Mouse (Mus musculus) spleen, embryonic (tissue): Measurements from ENCODE around the gene Pard3b.

ENCODE experiments used
- CTCF ChIA-PET: fragments of 350-600 bp; sonication (Branson Sonifier 250); formaldehyde crosslinking; loops from one replicate; lab custom pipeline; 2022; lab: Charles Lee

The Pard3b gene

GRCm38 (mm10) chr1:62384241-62384640 lies 745.6 kb downstream of the Pard3b start:
- CTCF ChIA-PET, result no interaction called here

GRCm38 (mm10) chr1:62388013-62388412 lies 749.4 kb downstream of the Pard3b start:
- CTCF ChIA-PET, result no interaction called here

- CTCF ChIA-PET, result no interaction called here
Measured at GRCm38 (mm10) chr1:62392863-62393262, 754.2 kb downstream of the Pard3b start.

GRCm38 (mm10) chr1:62394555-62394954 lies 755.9 kb downstream of the Pard3b start:
- CTCF ChIA-PET, result no interaction called here

GRCm38 (mm10) chr1:62398261-62398660 lies 759.6 kb downstream of the Pard3b start:
- CTCF ChIA-PET, result interaction anchor here (0.6 kb wide), 1 partner anchor 74 kb away, joined by 6 read pairs; no protein-coding TSS in a partner anchor

- CTCF ChIA-PET, result interaction anchor here (0.6 kb wide), 1 partner anchor 74 kb away, joined by 6 read pairs; no protein-coding TSS in a partner anchor
Measured at GRCm38 (mm10) chr1:62398738-62399137, 760.1 kb downstream of the Pard3b start.

GRCm38 (mm10) chr1:62405061-62405460 lies 766.4 kb downstream of the Pard3b start:
- CTCF ChIA-PET, result no interaction called here

- CTCF ChIA-PET, result no interaction called here
Measured at GRCm38 (mm10) chr1:62411368-62411767, 772.7 kb downstream of the Pard3b start.

- CTCF ChIA-PET, result no interaction called here
Measured at GRCm38 (mm10) chr1:62412019-62412418, 773.4 kb downstream of the Pard3b start.

- CTCF ChIA-PET, result no interaction called here
Measured at GRCm38 (mm10) chr1:62412988-62413387, 774.4 kb downstream of the Pard3b start.

- CTCF ChIA-PET, result no interaction called here
Measured at GRCm38 (mm10) chr1:62414521-62414920, 775.9 kb downstream of the Pard3b start.

- CTCF ChIA-PET, result no interaction called here
Measured at GRCm38 (mm10) chr1:62416627-62417374, 778.2 kb downstream of the Pard3b start.

GRCm38 (mm10) chr1:62422896-62423650 lies 784.4 kb downstream of the Pard3b start:
- CTCF ChIA-PET, result no interaction called here

GRCm38 (mm10) chr1:62425369-62425768 lies 786.7 kb downstream of the Pard3b start:
- CTCF ChIA-PET, result no interaction called here

GRCm38 (mm10) chr1:62428736-62429135 lies 790.1 kb downstream of the Pard3b start:
- CTCF ChIA-PET, result no interaction called here

- CTCF ChIA-PET, result no interaction called here
Measured at GRCm38 (mm10) chr1:62429333-62430182, 790.9 kb downstream of the Pard3b start.

- CTCF ChIA-PET, result no interaction called here
Measured at GRCm38 (mm10) chr1:62431054-62431453, 792.4 kb downstream of the Pard3b start.

- CTCF ChIA-PET, result no interaction called here
Measured at GRCm38 (mm10) chr1:62433891-62434290, 795.3 kb downstream of the Pard3b start.

GRCm38 (mm10) chr1:62435844-62436243 lies 797.2 kb downstream of the Pard3b start:
- CTCF ChIA-PET, result no interaction called here

- CTCF ChIA-PET, result no interaction called here
Measured at GRCm38 (mm10) chr1:62436304-62436703, 797.7 kb downstream of the Pard3b start.

GRCm38 (mm10) chr1:62437493-62437892 lies 798.9 kb downstream of the Pard3b start:
- CTCF ChIA-PET, result no interaction called here

GRCm38 (mm10) chr1:62444406-62444805 lies 805.8 kb downstream of the Pard3b start:
- CTCF ChIA-PET, result no interaction called here
